Mouse (Mus musculus): ENCODE results near the gene H2afj. TPM values are rescaled to one million over a fixed set of nuclear protein-coding genes. Genes with fewer than 3 reads are reported as not detected.

H2afj gene
- polyA plus RNA-seq, 1 experiment from 2014 or later, result 177 TPM

GRCm38 (mm10) chr6:136807395-136808013 is 540 bp upstream of the H2afj start:
- Histone ChIP-seq H3K4me2 (peak overlapping the region; percentile 86), H3K27me3 (no peaks in the 10 kb centered on the region), H3K4me3 (replicated peaks) (peak overlapping the region; percentile 94), H3K36me3 (peaks cover 29% of the 10 kb centered on the region), H3K4me1 (replicated peaks) (peaks cover 62% of the 10 kb centered on the region), H3K9me3 (replicated peaks) (no peaks in the 10 kb centered on the region), H3K27ac (peak overlapping the region; percentile 92), H3K9ac (peak overlapping the region; percentile 72)
- ATAC-seq (ENCODE audit: low read depth), result no peak
- DNase-seq, result no peak
- 34% methylated on average over 18 of the region's 18 CpGs for WGBS (ENCODE audit: insufficient replicate concordance)

- H3K9me3 ChIP-seq (replicated peaks), result no peaks in the 10 kb centered on the region
- H3K4me3 ChIP-seq (replicated peaks), result peak overlapping the region; percentile 94
- ATAC-seq (ENCODE audit: low read depth) (peak; percentile 15), DNase-seq (peak; percentile 42)
- peaks cover 39% of the 10 kb centered on the region for H3K36me3 ChIP-seq
- H3K4me2 ChIP-seq, result peak overlapping the region; percentile 93
- peak overlapping the region; percentile 97 for H3K9ac ChIP-seq
- no peaks in the 10 kb centered on the region for H3K27me3 ChIP-seq
- under 1% methylated on average over 28 of the region's 28 CpGs for WGBS (ENCODE audit: insufficient replicate concordance)
- peaks cover 55% of the 10 kb centered on the region for H3K4me1 ChIP-seq (replicated peaks)
- peak overlapping the region; percentile 91 for H3K27ac ChIP-seq
Measured at GRCm38 (mm10) chr6:136808631-136809046, 595 bp downstream of the H2afj start.

- H3K36me3 ChIP-seq, result peaks cover 43% of the 10 kb centered on the region
- 2% methylated on average over 14 of the region's 14 CpGs for WGBS (ENCODE audit: insufficient replicate concordance)
- peak overlapping the region; percentile 91 for H3K27ac ChIP-seq
- peak overlapping the region; percentile 93 for H3K4me2 ChIP-seq
- DNase-seq (peak; percentile 48), ATAC-seq (ENCODE audit: low read depth) (no peak)
- H3K9ac ChIP-seq, result peak overlapping the region; percentile 97
- no peaks in the 10 kb centered on the region for H3K9me3 ChIP-seq (replicated peaks)
- peak overlapping the region; percentile 94 for H3K4me3 ChIP-seq (replicated peaks)
- no peaks in the 10 kb centered on the region for H3K27me3 ChIP-seq
- H3K4me1 ChIP-seq (replicated peaks), result peaks cover 55% of the 10 kb centered on the region
Measured at GRCm38 (mm10) chr6:136809077-136809476, 1.0 kb downstream of the H2afj start.

- peaks cover 55% of the 10 kb centered on the region for H3K4me1 ChIP-seq (replicated peaks)
- DNase-seq, result no peak
- no peaks in the 10 kb centered on the region for H3K9me3 ChIP-seq (replicated peaks)
- ATAC-seq (ENCODE audit: low read depth), result no peak
- H3K4me2 ChIP-seq, result peak overlapping the region; percentile 93
- H3K27me3 ChIP-seq, result no peaks in the 10 kb centered on the region
- peak overlapping the region; percentile 91 for H3K27ac ChIP-seq
- H3K9ac ChIP-seq, result peak overlapping the region; percentile 97
- WGBS (ENCODE audit: insufficient replicate concordance), result 33% methylated on average over 13 of the region's 13 CpGs
- peak overlapping the region; percentile 94 for H3K4me3 ChIP-seq (replicated peaks)
- peaks cover 49% of the 10 kb centered on the region for H3K36me3 ChIP-seq
Measured at GRCm38 (mm10) chr6:136809673-136810072, 1.6 kb downstream of the H2afj start.

- Histone ChIP-seq H3K27ac (no peak overlapping the region), H3K4me2 (no peak overlapping the region), H3K4me1 (replicated peaks) (peaks cover 40% of the 10 kb centered on the region), H3K36me3 (peaks cover 63% of the 10 kb centered on the region), H3K9me3 (replicated peaks) (no peaks in the 10 kb centered on the region), H3K27me3 (no peaks in the 10 kb centered on the region), H3K9ac (no peak overlapping the region), H3K4me3 (replicated peaks) (no peak overlapping the region)
- no peak for DNase-seq
- ATAC-seq (ENCODE audit: low read depth), result no peak
- WGBS (ENCODE audit: insufficient replicate concordance), result 80% methylated on average over 10 of the region's 10 CpGs
Measured at GRCm38 (mm10) chr6:136811196-136811595, 3.2 kb downstream of the H2afj start.

- Histone ChIP-seq H3K27me3 (no peaks in the 10 kb centered on the region), H3K4me2 (no peak overlapping the region), H3K9me3 (replicated peaks) (no peaks in the 10 kb centered on the region), H3K4me1 (replicated peaks) (peaks cover 23% of the 10 kb centered on the region), H3K4me3 (replicated peaks) (no peak overlapping the region), H3K9ac (no peak overlapping the region), H3K36me3 (peaks cover 82% of the 10 kb centered on the region), H3K27ac (no peak overlapping the region)
- no peak for ATAC-seq (ENCODE audit: low read depth)
- 44% methylated on average over 4 of the region's 4 CpGs for whole genome bisulfite sequencing (ENCODE audit: insufficient replicate concordance)
- no peak for DNase-seq
Measured at GRCm38 (mm10) chr6:136813117-136813516, 5.1 kb downstream of the H2afj start.

GRCm38 (mm10) chr6:136815381-136815780 is 7.3 kb downstream of the H2afj start:
- WGBS (ENCODE audit: insufficient replicate concordance), result 85% methylated on average over 7 of the region's 7 CpGs
- no peak overlapping the region for H3K4me2 ChIP-seq
- DNase-seq, result no peak
- peaks cover 95% of the 10 kb centered on the region for H3K36me3 ChIP-seq
- no peak overlapping the region for H3K9ac ChIP-seq
- H3K9me3 ChIP-seq (replicated peaks), result no peaks in the 10 kb centered on the region
- peaks cover 10% of the 10 kb centered on the region for H3K4me1 ChIP-seq (replicated peaks)
- no peak for ATAC-seq (ENCODE audit: low read depth)
- H3K27ac ChIP-seq, result no peak overlapping the region
- no peak overlapping the region for H3K4me3 ChIP-seq (replicated peaks)
- no peaks in the 10 kb centered on the region for H3K27me3 ChIP-seq

- peaks cover 96% of the 10 kb centered on the region for H3K36me3 ChIP-seq
- H3K4me1 ChIP-seq (replicated peaks), result peaks cover 3% of the 10 kb centered on the region; the same call in 1 of the 2 replicates
- H3K4me3 ChIP-seq (replicated peaks), result no peak overlapping the region
- no peaks in the 10 kb centered on the region for H3K9me3 ChIP-seq (replicated peaks)
- no peak overlapping the region for H3K9ac ChIP-seq
- no peak overlapping the region for H3K4me2 ChIP-seq
- no peak overlapping the region for H3K27ac ChIP-seq
- DNase-seq (no peak), ATAC-seq (ENCODE audit: low read depth) (no peak)
- 94% methylated on average over 21 of the region's 21 CpGs for WGBS (ENCODE audit: insufficient replicate concordance)
- H3K27me3 ChIP-seq, result no peaks in the 10 kb centered on the region
Measured at GRCm38 (mm10) chr6:136816826-136817225, 8.8 kb downstream of the H2afj start.

GRCm38 (mm10) chr6:136817549-136817948 is 9.5 kb downstream of the H2afj start:
- WGBS (ENCODE audit: insufficient replicate concordance), result 88% methylated on average over 3 of the region's 3 CpGs
- Histone ChIP-seq H3K4me1 (replicated peaks) (peaks cover 3% of the 10 kb centered on the region; the same call in 1 of the 2 replicates), H3K4me2 (no peak overlapping the region), H3K36me3 (peaks cover 96% of the 10 kb centered on the region), H3K27ac (no peak overlapping the region), H3K27me3 (no peaks in the 10 kb centered on the region), H3K9me3 (replicated peaks) (no peaks in the 10 kb centered on the region), H3K9ac (no peak overlapping the region), H3K4me3 (replicated peaks) (no peak overlapping the region)
- no peak for ATAC-seq (ENCODE audit: low read depth)
- no peak for DNase-seq

GRCm38 (mm10) chr6:136820381-136820780 is 12.3 kb downstream of the H2afj start:
- 93% methylated on average over 21 of the region's 21 CpGs for WGBS (ENCODE audit: insufficient replicate concordance)
- H3K9me3 ChIP-seq (replicated peaks), result no peaks in the 10 kb centered on the region
- no peak; the same call in 1 of the 2 replicates for ATAC-seq (ENCODE audit: low read depth)

GRCm38 (mm10) chr6:136821086-136821485 is 13.0 kb downstream of the H2afj start:
- 92% methylated on average over 18 of the region's 18 CpGs for WGBS (ENCODE audit: insufficient replicate concordance)
- no peaks in the 10 kb centered on the region for H3K27me3 ChIP-seq
- no peak overlapping the region for H3K9ac ChIP-seq
- DNase-seq (no peak), ATAC-seq (ENCODE audit: low read depth) (0 out of 2 replicates have a peak, but pooled peaks have one; percentile 39)
- H3K27ac ChIP-seq, result no peak overlapping the region
- peaks cover 91% of the 10 kb centered on the region for H3K36me3 ChIP-seq
- no peaks in the 10 kb centered on the region for H3K9me3 ChIP-seq (replicated peaks)
- no peak overlapping the region for H3K4me3 ChIP-seq (replicated peaks)
- no peaks in the 10 kb centered on the region for H3K4me1 ChIP-seq (replicated peaks)
- H3K4me2 ChIP-seq, result no peak overlapping the region

More at GRCm38 (mm10) chr6:136820381-136820780, 12.3 kb downstream of the H2afj start:
- Histone ChIP-seq H3K4me2 (no peak overlapping the region), H3K4me1 (replicated peaks) (no peaks in the 10 kb centered on the region), H3K36me3 (peaks cover 93% of the 10 kb centered on the region), H3K4me3 (replicated peaks) (no peak overlapping the region), H3K27me3 (no peaks in the 10 kb centered on the region), H3K27ac (no peak overlapping the region; the same call in 1 of the 2 replicates), H3K9ac (no peak overlapping the region)
- no peak for DNase-seq

GRCm38 (mm10) chr6:136824987-136825386 is 16.9 kb downstream of the H2afj start:
- no peak for DNase-seq
- Histone ChIP-seq H3K9ac (0 out of 2 replicates have a peak overlapping the region, but pooled peaks have one; percentile 17), H3K36me3 (peaks cover 53% of the 10 kb centered on the region), H3K27ac (no peak overlapping the region), H3K4me3 (replicated peaks) (no peak overlapping the region), H3K9me3 (replicated peaks) (no peaks in the 10 kb centered on the region), H3K27me3 (no peaks in the 10 kb centered on the region), H3K4me1 (replicated peaks) (peaks cover 16% of the 10 kb centered on the region), H3K4me2 (no peak overlapping the region)
- 87% methylated on average over 8 of the region's 8 CpGs for WGBS (ENCODE audit: insufficient replicate concordance)
- ATAC-seq (ENCODE audit: low read depth), result no peak

Data from liver, embryonic 13.5 days (tissue).